Mouse (Mus musculus) NIH3T3 (cell line): Measurements from ENCODE around the gene Cog1.
A peak's percentile ranks its signal among the peaks of the same experiment; 100 is the strongest.

Source experiments
- DNase-seq: peaks from one replicate; pipeline ENCODE4 v3.0.0-alpha.2; 2012; ENCODE audit warnings: low read depth

Cog1 gene

DNA sequence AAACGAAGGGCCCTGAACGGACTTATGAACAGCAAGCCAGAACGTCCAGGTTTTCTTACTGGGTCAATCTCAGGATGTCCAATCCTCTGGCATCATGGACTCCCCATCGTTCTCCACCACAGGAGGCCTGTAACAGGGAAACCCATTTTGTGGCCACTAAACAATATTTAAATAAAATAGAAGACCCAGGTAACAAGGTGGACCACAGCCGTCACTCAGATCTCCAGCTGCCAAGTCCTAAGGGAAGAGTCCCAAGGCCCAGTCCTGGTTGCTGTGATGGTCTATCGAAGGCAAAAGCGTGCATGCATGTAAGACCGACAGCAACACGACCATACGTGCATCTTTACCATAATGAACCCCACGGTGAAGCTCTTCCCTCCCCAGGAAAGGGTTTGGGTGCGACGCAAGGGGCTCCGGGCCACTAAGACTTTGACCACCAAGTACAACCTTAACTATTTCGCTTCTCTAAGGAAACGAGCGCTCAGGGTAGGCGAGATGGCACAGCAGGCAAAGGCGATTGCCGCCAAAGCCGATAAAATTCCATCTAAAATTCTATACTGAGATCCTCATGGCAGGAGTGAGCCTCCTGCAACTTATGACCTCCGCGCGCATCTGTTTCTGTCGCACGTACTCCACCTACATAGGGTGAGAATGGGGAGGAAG is at the start of gene Cog1:
Cog1 (plus strand) TSS at position 480 of the 663 bp plus-strand sequence.
- peak; percentile 8 for DNase-seq

DNA sequence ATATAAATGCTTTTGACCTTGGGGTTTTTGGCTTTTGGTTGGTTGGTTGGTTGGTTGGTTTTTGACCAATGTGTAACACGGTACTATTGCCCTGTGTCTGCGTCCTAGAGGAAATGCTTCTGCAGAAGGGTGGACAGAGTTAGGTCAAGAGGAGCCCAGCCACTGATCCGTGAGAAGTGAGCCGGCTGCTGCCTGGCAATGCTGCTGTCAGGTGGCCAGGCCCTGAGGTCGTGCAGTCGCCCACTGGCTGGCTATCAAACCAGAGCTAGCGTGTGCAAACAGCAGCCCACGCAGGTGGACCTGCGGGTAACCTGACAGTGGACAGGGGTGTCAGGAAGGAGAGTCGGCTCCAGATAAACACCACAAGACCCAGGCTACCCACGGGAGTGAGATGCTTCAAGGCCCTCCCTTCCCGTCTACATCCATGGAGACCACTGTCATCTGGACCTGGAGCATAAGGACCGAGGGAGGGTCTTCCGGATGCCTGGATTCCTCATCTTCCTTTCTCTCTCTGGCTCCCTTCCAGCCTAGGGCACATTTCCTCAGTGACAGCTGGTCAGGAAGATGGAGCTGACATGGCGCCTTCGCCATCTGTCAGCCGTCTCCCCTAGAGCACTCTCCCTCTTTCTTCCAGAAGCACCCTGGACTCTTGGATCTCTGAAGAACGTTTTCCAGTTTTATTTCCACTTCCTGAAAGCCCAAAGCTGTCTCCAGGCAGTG is 48.3 kb upstream of the Cog1 start:
- no peak for DNase-seq

DNA sequence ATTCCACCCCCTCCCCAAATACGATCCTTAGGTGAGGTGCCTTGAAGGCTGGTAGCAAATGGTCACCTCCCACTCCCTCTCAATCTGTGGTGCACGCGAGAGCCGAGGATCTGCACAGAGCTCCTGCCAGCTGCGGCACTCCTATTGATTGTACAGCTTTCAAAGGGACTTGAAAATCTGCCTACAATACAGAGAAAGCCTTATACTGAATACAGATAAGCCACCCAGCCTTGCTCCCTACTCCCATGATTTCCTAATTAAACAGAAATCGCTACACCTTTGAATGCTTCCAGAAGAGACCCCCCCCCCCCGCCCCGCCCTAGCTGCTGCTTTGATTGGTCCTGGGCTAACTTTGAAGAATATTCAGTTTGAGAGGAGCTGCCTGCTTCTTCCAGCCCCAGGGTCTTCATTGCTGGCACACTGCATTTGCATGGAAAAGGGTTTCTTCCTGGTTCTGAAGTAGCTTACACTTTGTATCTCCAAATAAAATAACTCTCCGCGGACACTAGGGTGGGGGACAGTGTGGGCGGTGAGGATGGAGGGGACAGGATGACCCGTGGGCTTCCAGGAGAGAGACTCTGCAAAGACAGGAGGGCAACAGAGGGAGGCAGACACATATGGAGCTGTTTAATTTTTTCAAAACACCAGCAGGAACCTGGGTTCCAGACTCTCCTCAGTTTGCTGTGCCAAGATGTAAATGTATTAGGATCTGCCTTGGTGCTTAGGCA is 47.2 kb upstream of the Cog1 start:
- DNase-seq: no peak

DNA sequence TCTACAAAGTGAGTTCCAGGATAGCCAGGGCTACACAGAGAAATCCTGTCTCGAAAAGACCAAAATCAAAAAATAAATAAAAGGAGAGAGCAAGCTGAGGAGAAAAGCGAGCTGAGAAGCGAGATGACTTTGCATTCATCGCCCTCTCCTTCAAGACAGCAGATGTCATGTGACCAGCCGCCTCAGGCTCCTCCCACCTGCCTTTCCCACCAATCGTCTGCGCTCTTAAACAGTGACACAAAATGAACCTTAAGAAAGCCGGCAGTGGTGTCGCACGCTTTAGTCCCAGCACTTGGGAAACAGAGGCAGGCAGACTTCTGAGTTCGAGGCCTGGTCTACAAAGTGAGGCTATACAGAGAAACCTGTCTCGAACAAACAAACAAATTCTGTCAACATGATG is 41.4 kb upstream of the Cog1 start:
- no peak for DNase-seq

DNA sequence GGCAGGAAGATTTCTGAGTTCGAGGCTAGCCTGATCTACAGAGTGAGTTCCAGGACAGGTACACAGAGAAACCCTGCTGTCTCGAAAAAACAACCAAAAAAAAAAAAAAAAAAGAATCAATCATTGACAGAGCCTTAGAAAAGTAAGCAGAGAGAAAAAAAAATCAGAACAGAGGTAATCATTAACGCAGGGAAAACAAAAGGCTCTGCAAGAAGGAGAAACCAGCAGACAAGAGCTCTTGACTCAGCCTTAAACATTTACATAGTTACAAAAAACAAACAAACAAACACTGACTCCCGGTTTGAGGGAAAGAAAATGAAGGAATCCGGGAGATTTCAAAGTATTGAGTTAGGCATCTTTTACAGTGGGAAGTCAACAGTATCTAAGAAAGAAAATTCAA is 39.4 kb upstream of the Cog1 start:
- DNase-seq: no peak

DNA sequence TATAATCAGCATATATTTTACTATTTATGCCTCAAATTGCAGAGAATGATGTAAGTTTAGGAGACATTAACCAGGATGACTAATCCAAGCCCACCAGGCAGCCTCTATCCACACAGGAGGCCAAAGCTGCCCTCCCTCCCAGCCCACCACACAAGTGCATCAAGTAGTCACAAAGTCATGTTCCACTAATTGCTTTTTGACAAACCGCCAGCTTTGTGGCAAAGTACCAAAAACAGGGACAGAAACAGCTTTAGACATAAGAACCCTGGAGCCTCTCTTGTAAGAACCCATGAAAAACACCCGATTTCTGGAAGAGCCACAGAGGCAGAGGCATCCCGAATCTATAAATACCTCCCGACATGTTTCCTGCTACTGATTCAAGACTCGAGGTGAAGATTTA is 38.7 kb upstream of the Cog1 start:
- peak; percentile 19 for DNase-seq

DNA sequence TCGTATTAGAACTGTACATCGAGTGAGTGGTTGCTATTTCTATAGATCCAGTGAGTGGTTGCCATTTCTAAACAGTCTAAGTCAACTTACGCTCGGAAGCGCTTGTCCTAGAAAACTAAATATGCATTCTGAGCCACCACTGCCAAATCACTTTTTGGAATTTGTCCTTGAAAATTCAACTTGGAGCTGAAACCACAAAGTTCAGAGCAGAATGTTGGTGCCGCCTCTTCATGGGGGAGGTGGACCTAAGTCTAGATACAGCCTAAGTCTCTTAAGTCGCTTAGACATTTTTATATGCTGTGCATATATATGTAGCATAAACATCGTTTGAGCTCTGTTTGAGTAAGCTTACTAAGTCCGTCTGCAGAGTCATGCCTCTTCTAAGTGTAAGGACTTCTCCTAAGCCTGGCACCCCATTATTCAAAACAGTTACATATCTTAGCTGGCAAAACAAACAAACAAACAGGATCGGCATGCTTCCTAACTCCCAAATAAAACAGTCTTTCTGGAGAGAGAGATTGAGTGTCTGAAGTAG is 37.8 kb upstream of the Cog1 start:
- DNase-seq: no peak

DNA sequence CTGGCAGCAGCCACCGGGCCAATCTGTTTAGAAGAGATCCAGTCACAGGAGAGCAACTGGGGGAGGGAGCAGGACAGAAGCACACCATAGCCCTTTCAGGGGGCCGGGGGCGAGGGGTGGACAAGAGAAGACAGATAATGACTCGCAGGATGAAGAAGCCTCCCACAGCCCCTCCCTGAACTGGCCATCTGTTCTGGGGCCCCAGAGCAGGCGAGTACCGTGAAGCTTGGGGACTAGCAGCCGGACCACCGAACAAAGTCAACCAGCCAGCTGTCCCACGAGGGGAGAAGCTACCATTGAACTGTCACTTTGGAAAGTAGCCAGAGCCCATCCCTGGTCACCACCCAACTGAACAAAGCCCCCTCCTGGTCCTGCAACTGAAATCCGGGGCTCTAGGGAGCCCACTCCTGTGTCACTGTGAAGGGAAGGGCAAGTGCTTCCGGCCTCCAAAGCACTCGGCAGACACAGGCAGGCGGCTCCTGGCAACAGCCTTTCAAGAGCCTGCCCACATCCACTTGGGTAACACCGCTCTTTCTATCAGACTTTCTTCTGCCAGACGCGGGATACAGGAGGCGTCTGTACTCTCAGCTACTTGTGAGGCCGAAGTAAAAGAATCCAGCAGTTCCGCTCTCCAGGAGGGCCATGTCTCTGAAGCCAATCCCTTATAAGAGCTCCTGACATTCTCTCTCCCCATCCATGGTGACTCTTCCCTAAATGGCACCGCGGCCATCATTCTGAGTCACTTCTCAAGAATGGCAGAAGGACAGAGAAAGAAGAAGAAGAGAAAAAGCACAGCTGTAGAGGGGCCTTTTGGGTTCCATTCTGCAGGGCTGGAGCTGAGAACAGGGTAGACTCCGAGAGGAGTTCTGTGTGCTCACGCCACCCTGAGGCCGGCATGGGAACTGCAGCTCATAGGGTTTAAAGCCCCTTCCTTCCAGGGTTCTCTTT is 37.0 kb upstream of the Cog1 start:
- DNase-seq: peak; percentile 36

DNA sequence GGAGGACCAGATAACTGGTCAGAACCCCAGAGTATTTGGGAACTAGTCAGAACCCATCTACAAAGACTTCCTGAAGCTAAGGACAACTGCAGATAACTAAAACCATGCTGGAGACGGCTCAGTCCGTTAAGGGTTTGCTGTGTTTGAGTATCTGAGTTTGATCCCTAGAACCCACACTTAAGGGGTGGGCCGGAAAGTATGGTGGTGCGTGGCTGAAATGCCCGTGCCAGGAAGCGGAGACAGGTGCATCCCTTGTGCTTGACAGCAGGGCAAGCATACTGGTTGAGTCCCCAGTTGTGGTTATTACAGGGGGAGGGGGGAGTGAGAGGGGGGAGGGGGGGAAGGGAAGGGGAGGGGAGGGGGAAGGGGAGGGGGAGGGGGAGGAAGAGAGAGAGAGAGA is 34.5 kb upstream of the Cog1 start:
- DNase-seq: no peak

DNA sequence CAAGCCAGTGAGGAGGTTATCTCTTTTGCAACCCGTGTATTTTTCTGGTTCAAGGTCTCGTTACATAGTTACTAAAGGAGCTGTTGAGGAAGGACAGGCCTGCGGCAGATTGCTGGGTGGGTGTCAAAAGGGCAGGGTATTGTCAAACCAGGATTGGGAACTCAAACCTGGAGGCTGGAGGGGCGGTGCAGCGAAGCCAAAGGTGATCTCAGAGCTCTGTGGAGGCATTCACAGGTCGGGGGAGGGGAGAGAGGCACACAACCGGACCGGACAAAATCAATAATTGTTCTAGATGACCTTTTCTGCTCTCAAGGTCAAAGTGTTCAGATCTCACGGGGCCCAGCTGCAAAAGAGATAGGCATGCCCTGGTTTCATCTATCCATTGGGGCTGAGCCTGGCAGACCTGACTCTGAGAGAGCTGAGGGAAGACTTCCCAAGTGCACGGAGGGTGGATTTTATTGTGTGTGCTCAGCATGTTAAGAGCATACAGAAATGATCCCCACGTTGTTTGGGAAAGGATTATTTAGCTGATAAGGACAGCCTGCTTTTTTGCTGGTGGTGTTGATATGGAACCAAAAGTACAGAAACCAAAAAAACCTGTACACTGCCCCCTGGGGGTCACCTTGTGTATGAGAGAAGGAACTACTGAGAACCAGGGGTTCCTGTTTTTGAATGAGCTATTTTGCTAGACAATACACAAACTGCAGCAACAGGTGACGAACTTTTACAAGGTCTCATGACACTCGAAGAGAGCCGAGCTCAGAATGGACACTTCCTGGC is 31.6 kb upstream of the Cog1 start:
- peak; percentile 82 for DNase-seq

DNA sequence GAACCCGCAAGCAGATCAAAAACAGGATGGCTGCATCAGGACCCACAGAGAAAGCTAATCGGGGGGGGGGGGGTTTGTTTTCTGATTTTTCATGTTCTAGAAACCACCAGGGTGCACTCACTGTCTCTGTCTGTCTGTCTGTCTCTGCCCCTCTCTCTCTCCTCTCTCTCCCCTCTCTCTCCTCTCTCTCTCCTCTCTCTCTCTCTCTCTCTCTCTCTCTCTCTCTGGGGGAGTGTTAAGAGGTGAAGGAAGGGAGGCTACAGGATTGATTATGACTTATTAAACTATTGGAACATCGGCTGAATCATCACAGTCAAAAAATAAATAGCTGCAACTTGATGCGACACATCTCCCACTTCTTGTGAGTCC is 30.7 kb upstream of the Cog1 start:
- DNase-seq: no peak

DNA sequence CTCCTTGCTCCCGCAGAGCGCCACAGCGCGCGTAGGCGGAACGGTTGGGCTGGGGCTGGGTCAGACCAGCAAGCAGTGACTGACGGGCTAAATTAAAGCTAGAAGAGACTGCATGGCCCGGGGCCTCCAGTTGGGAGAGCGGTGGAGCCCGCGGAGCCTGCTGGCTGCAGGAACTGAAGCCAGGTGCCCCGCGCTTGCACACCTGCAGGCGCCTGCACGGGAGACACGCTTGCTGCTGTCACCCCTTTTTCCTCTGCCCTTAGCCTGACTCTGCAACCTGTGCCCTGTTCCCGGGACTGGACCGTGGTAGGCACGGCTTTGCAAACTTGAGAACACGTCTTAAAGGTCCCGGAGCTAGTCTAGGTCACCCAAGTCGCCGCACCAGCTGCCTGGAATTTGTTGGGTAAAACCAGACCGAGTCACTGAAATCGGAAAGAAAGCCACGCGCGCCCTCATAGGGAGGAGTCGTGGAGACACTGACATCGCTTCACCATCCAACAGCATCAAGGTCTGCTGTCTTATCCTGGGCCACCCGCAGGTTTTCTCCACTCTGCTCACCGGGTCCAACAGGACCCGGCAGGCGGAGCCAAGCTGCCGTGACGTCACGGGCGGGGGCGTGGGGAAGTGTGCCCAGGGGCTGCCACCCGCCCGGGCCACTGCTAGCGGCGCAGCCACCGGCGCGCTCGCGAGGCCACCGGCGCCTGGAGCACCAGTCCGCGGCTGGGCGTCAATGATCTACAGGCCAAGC is 30.1 kb upstream of the Cog1 start, which contains the start of gene Sstr2:
Sstr2 (plus strand) TSS at position 671 of the 748 bp plus-strand sequence.
- peak; percentile 9 for DNase-seq

DNA sequence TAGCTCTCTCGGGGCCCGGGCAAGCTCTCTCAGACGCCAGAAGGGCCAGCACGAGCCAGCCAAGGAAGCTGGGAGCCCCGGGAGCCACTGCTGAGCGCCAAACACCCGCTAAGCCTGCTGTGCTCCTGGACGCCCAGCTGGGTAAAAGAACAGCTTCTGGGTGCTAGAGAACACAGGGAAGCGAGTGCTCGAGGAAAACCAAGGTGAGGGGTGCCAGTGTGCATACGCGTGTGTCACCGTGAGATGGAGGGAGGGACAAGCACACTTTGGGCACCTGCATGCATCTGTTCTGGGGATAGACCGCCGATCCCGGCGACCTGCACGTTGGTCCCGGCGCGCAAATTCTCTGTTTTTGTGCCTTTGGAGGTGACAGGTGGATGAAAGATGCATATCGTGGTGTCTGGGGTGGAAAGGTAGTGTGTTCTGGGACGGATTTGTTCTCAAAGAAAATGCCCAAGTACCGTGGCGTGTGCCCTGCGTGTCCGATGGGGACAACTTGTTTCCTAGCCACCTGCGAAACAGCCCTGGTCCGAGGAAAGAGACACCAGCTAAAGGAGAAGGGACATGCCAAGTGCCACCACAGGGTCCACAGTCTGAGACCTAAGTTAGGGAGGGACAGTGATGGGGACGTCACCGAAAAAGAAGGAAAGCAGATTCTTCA is 29.4 kb upstream of the Cog1 start:
- DNase-seq: no peak

DNA sequence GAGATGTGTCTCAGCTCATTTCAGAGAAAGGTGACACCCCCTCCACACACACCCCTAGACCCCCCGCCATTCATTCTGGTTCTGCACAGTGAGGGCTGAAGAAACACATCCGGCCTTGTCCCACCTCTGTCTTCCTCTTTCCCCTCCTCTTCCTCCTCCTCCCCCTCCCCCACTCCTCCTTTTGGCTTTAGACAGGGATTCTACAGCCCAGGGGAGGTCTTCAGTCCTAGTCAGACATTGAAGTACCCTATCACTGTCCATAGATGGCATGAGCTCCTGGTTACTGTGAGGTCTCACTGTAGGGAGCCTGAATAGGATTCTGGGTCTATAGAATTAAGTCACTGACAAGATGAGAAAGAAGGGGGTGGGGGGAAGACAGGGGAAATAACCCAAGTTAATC is 28.0 kb upstream of the Cog1 start:
- DNase-seq: no peak

DNA sequence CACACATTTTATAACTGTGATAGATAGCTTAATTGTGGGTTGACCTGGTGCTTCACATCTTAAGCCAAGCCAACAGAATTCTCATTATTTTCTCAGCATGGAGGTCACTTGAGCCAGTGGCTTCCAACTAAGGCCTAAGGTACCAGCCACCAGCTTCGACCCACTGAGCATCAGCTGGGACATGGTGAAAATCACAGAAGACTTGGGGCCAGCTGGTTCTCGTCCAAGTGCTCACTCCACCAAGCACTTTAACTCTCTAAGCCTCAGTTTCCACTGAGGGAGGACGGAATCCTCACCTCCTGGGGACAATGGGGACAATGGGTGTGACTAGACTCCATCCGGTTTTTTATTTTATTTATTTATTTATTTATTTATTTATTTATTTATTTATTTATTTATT is 26.9 kb upstream of the Cog1 start:
- DNase-seq: no peak

DNA sequence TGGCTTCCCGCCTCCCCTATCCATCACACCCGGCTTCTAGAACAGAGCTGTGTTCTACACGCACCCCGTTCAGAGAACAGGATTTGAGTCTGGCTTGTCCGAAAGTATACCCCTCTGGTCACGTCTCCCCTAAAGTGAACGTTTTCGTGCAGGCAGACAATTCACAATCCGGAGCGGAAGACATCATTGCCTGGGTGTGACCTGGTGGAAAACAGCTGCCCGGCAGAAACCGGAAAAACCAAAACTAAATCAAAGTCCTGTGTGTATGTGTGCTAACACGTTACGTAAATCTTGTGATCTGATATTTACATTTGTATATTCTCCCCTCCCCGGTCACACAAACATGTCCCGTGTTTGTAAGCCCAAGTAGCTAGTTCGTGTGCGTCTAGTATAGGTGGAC is 23.5 kb upstream of the Cog1 start:
- no peak for DNase-seq

DNA sequence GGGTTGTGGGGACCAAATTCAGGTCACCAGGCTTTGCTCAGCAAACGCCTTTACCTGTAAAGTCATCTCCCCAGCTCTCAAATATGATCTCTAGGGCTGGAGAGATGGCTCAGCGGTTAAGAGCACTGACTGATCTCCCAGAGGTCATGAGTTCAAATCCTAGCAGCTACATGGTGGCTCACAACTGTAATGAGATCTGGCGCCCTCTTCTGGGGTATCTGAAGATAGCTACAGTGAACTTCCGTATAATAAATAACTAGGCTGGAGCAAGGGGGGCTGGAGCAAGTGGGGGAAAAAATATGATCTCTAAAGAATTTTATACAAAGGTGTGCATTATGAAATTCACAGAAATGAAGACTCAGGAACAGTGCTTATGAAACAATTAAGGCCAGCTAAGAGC is 21.2 kb upstream of the Cog1 start:
- peak; percentile 55 for DNase-seq

DNA sequence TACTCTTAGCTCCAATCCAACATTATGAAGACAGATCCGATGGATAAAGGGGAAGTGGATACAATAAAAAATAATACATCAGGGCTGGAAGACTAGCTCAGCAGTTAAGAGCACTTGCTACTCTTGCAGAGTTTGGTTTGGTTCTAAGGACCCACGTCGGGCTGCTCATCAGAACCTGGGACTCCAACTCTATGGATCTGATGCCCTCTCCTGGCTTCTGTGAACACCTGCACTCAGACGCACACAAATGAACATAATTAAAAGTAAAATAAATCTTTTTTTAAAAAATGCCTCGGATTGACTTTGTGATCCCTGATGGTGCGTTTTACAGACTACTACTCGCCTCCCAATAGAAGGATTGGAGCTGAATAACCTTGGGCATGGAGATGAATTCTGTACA is 18.3 kb upstream of the Cog1 start:
- DNase-seq: peak; percentile 65

DNA sequence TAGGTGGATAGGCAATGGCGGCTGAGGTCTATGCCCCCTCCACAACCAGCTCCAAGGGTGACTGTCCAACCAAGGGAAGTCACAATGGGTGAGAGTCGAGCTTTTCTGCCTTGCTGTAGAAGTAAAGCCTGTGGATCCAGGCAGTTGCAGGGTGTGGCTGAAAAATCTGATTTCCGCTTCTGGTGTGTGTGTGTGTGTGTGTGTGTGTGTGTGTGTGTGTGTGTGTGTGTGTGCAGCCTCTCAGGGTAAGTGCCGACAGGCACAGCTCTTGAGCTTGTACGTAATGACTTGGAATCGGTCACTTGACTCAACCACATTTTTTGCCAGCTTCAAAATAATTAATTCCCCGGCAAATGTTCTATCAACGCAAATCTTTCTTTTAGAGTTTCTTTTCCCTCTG is 17.7 kb upstream of the Cog1 start:
- DNase-seq: no peak

DNA sequence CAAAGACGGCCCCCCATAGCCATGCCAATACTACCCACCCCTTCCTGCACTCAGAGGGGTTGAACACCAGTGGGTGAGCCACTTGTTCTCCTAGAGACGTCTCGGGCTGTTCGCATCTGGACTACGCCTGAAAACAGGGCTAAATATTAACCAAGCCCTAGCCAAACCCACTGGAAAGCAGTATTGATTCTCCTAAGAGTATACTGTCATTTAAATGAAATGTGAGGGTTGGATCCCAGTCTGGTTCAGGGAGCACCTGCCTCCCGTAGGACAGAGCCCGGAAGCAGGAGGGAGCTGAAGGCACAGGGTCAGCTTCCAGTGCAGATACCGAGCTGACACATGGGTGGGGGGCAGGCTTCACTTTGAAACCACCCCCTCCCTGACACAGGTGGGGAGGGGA is 17.1 kb upstream of the Cog1 start:
- DNase-seq: no peak
